Mouse (Mus musculus) embryonic facial prominence, embryonic 11.5 days (tissue): Measurements from ENCODE around the gene Car5a. TPM values are rescaled to one million over a fixed set of nuclear protein-coding genes. Genes with fewer than 3 reads are reported as not detected.

Experiments used
- ATAC-seq: fragments of 200-750 bp; cut with Nextera tagmentation; replicated peaks from 2 replicates; pipeline ENCODE4 v1.8.0; 2017; ENCODE audit warnings: low read depth; ENCODE audit not compliant: insufficient number of reproducible peaks, low FRiP score, low TSS enrichment
- DNase-seq: peaks from one replicate; pipeline ENCODE4 v3.0.0-alpha.2; 2015; ENCODE audit warnings: low spot score
- H3K27ac ChIP-seq: fragments of 300-500 bp; sonication (generic); replicated peaks from 2 replicates; pipeline ENCODE4 v1.5.1; 2014; ENCODE audit warnings: mild to moderate bottlenecking, low read depth, low read length, control low read depth
- H3K27me3 ChIP-seq: fragments of 300-500 bp; sonication (generic); 2 replicates; pipeline ENCODE4 v1.6.1; 2014; ENCODE audit warnings: mild to moderate bottlenecking, low read length, moderate library complexity, mixed read lengths; ENCODE audit not compliant: control insufficient read depth, insufficient read depth
- H3K36me3 ChIP-seq: fragments of 300-500 bp; sonication (generic); replicated peaks from 2 replicates; pipeline ENCODE4 v1.6.1; 2014; ENCODE audit warnings: low read depth, mild to moderate bottlenecking, low read length, moderate library complexity, mixed read lengths; ENCODE audit not compliant: control insufficient read depth, insufficient read depth
- H3K4me1 ChIP-seq: fragments of 300-500 bp; sonication (generic); 2 replicates; pipeline ENCODE4 v1.6.1; 2014; ENCODE audit warnings: low read length, mixed read lengths; ENCODE audit not compliant: control insufficient read depth, insufficient read depth
- H3K4me2 ChIP-seq: fragments of 300-500 bp; sonication (generic); 2 replicates; pipeline ENCODE4 v1.6.1; 2014; ENCODE audit warnings: low read depth, mild to moderate bottlenecking, control low read depth, low read length, moderate library complexity
- H3K4me3 ChIP-seq: fragments of 300-500 bp; sonication (generic); 2 replicates; pipeline ENCODE4 v1.5.1; 2014; ENCODE audit warnings: low read depth, low read length, control low read depth
- H3K9ac ChIP-seq: fragments of 300-500 bp; sonication (generic); replicated peaks from 2 replicates; pipeline ENCODE4 v1.6.1; 2014; ENCODE audit warnings: mild to moderate bottlenecking, control low read depth, low read length
- H3K9me3 ChIP-seq: fragments of 300-500 bp; sonication (generic); replicated peaks from 2 replicates; pipeline ENCODE4 v1.6.1; 2016; ENCODE audit warnings: mild to moderate bottlenecking, low read length, inconsistent platforms, mixed read lengths; ENCODE audit not compliant: control insufficient read depth
- WGBS: fragments of 180-500 bp; shearing (Covaris S2); extraction: QIAGEN DNeasy Blood & Tissue Kit; methylation state at CpG from one replicate; pipeline ENCODE4 v1.1.7; 2014; 5-methylcytosine and 5-hydroxymethylcytosine counted together
- polyA plus RNA-seq: library from polyadenylated mRNA; unstranded; fragments of >200 nt; fragmentation: Nextera tagmentation; extraction: Ambion mirVana; gene quantifications from 2 replicates; pipeline ENCODE4 v1.2.1, GENCODE M21; 2014

Gene Car5a
- polyA plus RNA-seq, 1 experiment from 2014 or later: not detected

DNA sequence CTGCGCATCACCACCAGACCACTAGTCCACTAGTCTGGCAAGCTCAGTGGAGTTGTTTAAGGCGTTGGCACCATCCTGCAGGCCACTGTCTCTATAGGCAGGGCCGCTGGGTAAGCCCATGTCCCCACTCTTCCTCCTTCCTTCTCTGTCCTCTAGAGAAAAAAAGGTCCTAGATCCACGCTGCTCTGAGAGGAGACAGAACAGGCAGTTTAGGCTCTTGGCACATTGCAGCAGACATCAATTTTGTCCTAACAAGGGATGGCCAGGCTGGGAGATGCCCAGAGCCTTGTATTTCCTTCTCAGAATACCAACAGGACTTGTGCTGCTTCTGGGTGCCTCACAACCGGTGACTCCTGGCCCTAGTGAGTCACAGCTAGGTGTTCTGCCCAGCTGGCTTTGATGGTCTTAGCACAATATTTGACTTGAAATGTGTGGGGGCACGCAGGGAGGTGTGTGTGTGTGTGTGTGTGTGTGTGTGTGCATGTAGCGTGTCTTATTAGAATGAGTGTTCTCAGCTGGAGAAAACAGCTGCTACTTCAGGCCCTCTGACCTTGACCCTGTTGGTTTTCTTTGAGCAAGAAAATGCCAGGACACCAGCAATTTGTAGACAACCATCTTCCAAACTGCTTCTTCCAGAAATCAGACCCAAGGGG, 66.8 kb downstream of the Car5a start:
- no peak overlapping the region for H3K4me2 ChIP-seq
- no peaks in the 10 kb centered on the region for H3K27me3 ChIP-seq
- no peak overlapping the region for H3K27ac ChIP-seq
- no peaks in the 10 kb centered on the region for H3K4me1 ChIP-seq
- DNase-seq: no peak
- WGBS: 85% methylated on average over 7 of the region's 7 CpGs
- H3K9me3 ChIP-seq: no peaks in the 10 kb centered on the region
- no peaks in the 10 kb centered on the region for H3K36me3 ChIP-seq
- H3K9ac ChIP-seq: no peak overlapping the region
- H3K4me3 ChIP-seq: no peak overlapping the region
- no peak for ATAC-seq

DNA sequence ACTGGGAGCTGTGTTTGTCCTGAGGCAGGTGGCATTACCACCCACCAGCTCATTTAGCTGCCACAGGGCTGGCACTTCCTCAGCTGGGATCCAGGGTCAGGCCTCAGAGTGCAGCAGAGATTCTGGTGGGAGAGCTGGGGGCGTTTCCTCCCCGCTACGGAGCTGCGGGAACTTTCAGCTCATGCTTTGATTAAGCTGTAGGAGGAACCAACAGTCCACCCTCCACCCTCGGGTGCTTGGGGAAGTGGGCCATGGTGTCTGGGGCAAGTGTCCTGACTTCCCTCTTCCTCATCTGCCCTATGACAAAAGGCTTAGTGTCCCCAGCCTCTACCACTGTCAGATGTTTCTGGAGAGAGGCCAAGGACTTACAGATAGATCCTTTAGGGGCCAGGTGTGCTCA, 67.5 kb downstream of the Car5a start:
- no peak overlapping the region for H3K4me3 ChIP-seq
- WGBS: 80% methylated on average over 5 of the region's 5 CpGs
- H3K4me2 ChIP-seq: no peak overlapping the region
- H3K4me1 ChIP-seq: no peaks in the 10 kb centered on the region; the same call in 1 of the 2 replicates
- no peaks in the 10 kb centered on the region for H3K36me3 ChIP-seq
- H3K9ac ChIP-seq: no peak overlapping the region
- DNase-seq: no peak
- no peak overlapping the region for H3K27ac ChIP-seq
- ATAC-seq: no peak
- H3K27me3 ChIP-seq: no peaks in the 10 kb centered on the region
- no peaks in the 10 kb centered on the region for H3K9me3 ChIP-seq

DNA sequence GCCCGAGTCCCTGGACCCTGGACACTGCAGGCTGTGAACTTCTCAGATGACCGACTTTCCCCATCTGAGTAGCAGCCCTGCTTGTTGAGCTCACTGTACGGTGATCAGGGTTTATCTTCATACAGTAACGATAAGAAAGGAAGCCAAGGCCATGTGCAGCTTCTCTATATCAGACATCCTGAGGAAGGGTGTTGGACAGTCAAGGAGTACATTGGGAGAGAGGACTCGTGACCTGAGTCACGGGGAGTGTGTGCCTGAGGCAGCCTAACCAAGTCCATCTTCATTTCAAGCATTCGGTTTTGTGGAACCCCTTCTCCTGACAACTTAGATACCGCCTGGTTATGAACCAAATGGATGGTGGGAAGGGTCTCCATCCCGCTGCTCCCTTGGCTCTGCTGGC, 69.2 kb downstream of the Car5a start:
- Histone ChIP-seq H3K27ac (no peak overlapping the region), H3K4me2 (no peak overlapping the region), H3K4me1 (no peaks in the 10 kb centered on the region; the same call in 1 of the 2 replicates), H3K9ac (no peak overlapping the region), H3K36me3 (no peaks in the 10 kb centered on the region), H3K9me3 (no peaks in the 10 kb centered on the region), H3K4me3 (no peak overlapping the region), H3K27me3 (no peaks in the 10 kb centered on the region)
- WGBS: 86% methylated on average over 9 of the region's 9 CpGs
- ATAC-seq: no peak
- no peak for DNase-seq

DNA sequence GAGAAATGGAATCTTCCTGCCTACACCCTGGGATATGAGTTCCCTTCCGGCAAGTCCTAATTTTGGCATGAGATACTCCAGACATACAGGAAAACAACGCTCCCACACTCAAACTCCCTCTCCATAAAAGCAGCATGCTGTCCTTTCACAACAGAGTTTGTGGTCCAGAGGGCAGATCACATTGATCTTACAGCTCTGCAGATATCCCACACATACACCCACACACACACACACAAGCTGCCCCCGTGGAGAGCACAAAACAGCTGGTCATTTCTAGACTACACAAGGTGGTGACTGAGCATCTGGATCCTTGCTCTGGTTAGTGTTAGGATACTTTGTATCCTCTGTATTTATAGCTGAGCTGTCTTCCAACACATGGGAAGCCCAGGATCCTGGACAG, 69.7 kb downstream of the Car5a start:
- DNase-seq (no peak), ATAC-seq (no peak)
- no peak overlapping the region for H3K27ac ChIP-seq
- H3K4me2 ChIP-seq: no peak overlapping the region
- H3K36me3 ChIP-seq: no peaks in the 10 kb centered on the region
- no peak overlapping the region for H3K4me3 ChIP-seq
- 81% methylated on average over 3 of the region's 3 CpGs for WGBS
- no peak overlapping the region for H3K9ac ChIP-seq
- no peaks in the 10 kb centered on the region; the same call in 1 of the 2 replicates for H3K4me1 ChIP-seq
- no peaks in the 10 kb centered on the region for H3K27me3 ChIP-seq
- H3K9me3 ChIP-seq: no peaks in the 10 kb centered on the region

GRCm38 (mm10) chr8:121874031-121874430, 70.7 kb downstream of the Car5a start:
- H3K27ac ChIP-seq: no peak overlapping the region
- no peaks in the 10 kb centered on the region; the same call in 1 of the 2 replicates for H3K4me1 ChIP-seq
- DNase-seq (peak; percentile 50), ATAC-seq (no peak)
- H3K36me3 ChIP-seq: no peaks in the 10 kb centered on the region
- no peak overlapping the region for H3K4me3 ChIP-seq
- no peak overlapping the region for H3K9ac ChIP-seq
- no peak overlapping the region for H3K4me2 ChIP-seq
- H3K27me3 ChIP-seq: no peaks in the 10 kb centered on the region
- 66% methylated on average over 9 of the region's 9 CpGs for WGBS
- no peaks in the 10 kb centered on the region for H3K9me3 ChIP-seq

DNA sequence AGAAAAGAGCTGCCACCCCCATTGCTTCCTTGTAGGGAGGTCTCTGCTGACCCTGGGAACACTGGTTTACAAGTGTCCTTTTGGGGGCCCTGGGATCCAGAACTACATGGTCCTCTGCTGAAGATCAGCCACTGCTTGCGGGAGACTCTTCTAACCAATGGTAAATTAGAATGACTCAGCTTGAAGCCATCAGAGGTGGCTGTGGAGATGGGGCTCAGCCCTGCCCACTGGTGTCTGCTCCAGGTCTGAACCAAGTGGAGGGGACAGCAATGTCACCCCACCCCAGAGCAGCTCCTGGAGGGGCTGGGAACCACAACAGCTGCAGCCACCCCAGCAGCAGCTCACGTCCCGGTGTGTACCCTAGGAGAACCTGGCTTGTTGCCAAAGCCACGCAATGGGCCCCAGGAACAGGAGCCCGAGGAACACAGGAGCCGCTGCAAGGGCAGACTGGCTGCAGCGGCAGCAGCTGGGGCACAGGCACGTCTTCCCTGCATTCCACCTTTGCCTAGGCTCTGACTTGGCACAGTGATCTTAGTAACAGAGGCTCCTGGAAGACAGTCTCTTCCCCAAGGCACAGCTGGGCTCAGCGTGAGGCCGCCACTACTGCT, 72.8 kb downstream of the Car5a start:
- no peak for DNase-seq
- Histone ChIP-seq H3K9ac (no peak overlapping the region), H3K9me3 (no peaks in the 10 kb centered on the region), H3K36me3 (no peaks in the 10 kb centered on the region), H3K27me3 (no peaks in the 10 kb centered on the region), H3K4me3 (no peak overlapping the region), H3K27ac (no peak overlapping the region), H3K4me2 (no peak overlapping the region), H3K4me1 (no peaks in the 10 kb centered on the region; the same call in 1 of the 2 replicates)
- 37% methylated on average over 10 of the region's 10 CpGs for WGBS
- ATAC-seq: no peak

GRCm38 (mm10) chr8:121870190-121870589, 74.5 kb downstream of the Car5a start:
- DNase-seq (no peak), ATAC-seq (no peak)
- Histone ChIP-seq H3K4me3 (no peak overlapping the region), H3K27me3 (no peaks in the 10 kb centered on the region), H3K9me3 (no peaks in the 10 kb centered on the region), H3K36me3 (no peaks in the 10 kb centered on the region), H3K4me2 (no peak overlapping the region), H3K4me1 (no peaks in the 10 kb centered on the region; the same call in 1 of the 2 replicates), H3K27ac (no peak overlapping the region), H3K9ac (no peak overlapping the region)
- WGBS: 81% methylated on average over 2 of the region's 2 CpGs

DNA sequence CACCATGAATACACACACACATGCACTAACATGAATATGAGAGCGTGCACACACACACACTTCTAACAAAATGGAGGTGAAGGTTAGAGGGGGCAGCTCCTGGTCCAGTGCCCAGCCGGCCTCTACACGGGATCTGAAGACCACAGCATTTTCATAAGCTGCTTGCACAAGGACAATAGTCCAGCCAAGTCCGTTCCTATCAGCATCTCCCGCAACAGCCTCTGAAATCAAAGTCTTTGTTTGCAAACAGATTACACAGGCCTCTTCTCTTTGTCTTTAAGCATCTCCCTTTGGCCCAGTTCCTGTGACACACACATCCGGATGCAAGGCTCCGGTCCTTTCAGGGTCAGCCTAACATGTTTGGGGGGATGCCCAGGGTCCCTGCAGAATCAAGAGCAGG, 75.8 kb downstream of the Car5a start:
- Histone ChIP-seq H3K27me3 (no peaks in the 10 kb centered on the region), H3K36me3 (no peaks in the 10 kb centered on the region), H3K27ac (no peak overlapping the region), H3K4me3 (no peak overlapping the region), H3K4me2 (no peak overlapping the region), H3K4me1 (no peaks in the 10 kb centered on the region; the same call in 1 of the 2 replicates), H3K9me3 (no peaks in the 10 kb centered on the region), H3K9ac (no peak overlapping the region)
- WGBS: 88% methylated on average over 7 of the region's 7 CpGs
- ATAC-seq (no peak), DNase-seq (no peak)
